Mouse (Mus musculus) T-cell, adult 2 months (primary cell): ENCODE results near the gene Bcl10.
"Not testable (repeated sequence)": the region's sequence is repeated elsewhere in the genome, so short reads cannot be mapped to it uniquely, and the experiment has no call there.

Experiments
- DNase-seq: peaks from one replicate; pipeline ENCODE4 v3.0.0; 2022; ENCODE audit warnings: low spot score

The Bcl10 gene

DNA sequence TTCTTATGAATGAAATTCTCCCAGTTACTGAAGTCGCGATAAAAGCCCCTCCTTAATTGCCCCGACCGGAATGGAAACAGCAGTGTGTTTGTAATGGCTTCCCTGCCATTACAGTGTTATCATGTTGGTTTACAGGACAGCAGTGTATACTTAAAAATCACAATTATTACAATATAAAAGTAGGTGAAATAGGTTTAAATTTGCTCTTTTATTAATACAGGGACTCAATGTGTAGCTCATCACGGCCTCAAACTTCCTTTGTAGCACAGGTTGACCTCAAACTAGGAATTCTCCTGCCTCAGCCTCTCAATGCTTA is 28.2 kb downstream of the Bcl10 start:
- no peak for DNase-seq

DNA sequence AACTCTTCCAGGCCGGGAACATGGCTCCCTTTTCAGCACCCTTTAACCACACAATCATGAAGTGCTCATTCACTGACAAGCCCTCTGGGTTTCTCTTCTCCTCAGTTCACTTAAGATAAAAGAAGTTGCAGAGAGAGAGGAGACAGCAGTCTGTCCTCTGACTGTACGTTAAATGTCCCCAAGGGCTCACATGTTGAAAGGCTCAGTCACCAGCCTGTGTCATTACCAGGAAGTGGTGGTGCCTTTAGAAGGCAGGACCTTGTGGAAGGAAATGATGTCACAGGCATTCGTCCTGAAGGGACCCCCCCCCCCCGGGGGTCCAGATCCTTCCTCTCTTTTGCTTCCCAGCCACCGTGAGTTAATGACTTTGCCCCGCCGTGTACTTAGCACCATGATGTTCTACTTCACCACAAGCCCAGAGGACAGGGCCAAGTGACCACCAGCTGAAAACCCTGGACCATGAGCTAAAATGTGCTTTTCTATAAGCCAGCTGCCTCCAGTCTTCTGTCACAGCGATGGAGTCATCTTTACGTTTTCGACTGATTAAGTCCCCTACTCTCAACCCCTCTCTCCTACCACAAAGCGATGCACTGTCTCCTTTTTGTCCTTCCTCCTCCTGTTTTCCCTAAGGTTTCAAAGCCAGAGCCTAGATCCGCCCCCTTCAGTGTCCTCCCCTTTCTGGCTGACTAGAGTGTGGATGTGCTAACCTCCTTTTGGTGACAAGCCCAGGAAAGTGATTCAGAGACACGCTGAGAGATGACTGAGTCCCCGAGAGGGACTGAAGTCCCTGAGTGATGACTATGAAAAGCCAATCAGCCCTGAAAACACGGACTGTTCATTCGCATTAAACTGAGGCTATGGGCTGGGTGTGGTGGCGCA is 28.9 kb downstream of the Bcl10 start:
- peak; percentile 49 for DNase-seq

DNA sequence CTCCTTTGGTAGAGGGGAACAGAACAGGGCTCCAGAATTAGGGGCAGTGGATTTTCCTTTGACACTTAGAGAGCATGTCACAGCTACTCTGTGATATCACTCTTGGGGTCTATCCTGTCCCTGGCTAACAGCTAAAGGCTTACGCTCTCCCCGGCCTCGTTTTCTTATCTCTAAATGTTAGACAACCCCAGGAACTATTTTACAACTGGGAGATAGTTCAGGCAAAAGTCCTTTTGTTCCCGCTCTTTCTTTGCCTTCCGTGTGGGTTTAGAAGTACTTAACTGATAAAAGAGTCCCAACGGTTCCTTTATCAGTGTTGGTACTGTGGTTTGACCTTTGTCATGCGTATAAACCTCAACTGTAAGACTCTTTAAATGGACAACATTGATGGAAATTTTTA is 30.3 kb downstream of the Bcl10 start:
- no peak for DNase-seq

DNA sequence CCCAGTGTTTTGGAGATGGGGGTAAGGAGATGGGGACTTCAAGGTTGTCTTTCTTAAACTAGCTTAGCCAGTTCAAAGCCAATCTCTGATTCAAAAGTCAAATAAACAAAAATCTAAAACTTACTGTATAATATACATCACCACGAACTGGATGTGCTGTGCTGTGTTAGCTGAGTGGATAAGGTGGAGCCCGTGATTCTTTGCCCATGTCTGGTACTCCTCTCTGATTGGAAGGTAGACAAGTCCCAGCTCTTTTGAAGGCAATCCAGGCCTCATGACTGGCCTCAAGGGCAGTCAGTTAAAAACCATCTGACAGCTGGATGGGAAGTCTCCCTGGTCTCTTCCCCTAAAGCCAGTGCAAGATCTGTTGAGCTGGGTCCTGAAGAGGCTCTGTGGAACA is 30.8 kb downstream of the Bcl10 start:
- no peak for DNase-seq

DNA sequence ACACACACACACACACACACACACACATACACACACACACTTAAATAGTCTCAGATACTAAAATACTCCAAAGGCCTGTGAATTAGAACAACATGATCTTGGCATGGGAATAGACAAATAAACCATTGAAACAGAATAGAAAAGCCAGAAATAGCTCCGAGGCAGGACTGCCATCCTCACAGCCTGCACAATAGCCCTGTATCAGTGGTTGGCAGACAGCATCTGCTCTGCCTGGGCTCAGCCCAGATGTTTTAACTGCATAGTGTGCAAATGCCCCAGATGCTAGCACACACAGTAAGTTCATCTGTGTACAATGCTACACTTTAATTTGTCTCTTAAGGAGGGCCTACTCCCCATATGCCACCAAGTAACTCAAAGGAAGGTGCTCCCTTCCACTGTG is 37.2 kb downstream of the Bcl10 start:
- no peak for DNase-seq

DNA sequence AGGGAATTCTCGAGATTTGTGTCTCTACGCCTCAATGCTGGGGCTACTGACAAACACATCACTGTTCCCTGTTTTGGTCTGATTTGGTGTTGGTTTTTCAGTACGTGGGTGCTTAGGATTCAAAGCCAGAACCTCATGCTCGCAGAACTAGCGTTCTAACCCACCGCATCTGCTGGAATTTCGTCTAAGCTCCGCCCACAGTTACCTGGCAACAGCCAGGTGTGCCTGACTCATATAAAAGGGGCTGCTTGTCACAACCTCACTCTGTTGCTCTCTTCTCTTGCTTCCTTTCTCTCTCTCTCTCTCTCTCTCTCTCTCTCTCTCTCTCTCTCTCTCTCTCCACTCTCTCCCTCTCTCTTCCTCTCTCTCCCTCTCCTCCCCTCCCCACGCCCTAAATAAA is 39.8 kb downstream of the Bcl10 start:
- no peak for DNase-seq

DNA sequence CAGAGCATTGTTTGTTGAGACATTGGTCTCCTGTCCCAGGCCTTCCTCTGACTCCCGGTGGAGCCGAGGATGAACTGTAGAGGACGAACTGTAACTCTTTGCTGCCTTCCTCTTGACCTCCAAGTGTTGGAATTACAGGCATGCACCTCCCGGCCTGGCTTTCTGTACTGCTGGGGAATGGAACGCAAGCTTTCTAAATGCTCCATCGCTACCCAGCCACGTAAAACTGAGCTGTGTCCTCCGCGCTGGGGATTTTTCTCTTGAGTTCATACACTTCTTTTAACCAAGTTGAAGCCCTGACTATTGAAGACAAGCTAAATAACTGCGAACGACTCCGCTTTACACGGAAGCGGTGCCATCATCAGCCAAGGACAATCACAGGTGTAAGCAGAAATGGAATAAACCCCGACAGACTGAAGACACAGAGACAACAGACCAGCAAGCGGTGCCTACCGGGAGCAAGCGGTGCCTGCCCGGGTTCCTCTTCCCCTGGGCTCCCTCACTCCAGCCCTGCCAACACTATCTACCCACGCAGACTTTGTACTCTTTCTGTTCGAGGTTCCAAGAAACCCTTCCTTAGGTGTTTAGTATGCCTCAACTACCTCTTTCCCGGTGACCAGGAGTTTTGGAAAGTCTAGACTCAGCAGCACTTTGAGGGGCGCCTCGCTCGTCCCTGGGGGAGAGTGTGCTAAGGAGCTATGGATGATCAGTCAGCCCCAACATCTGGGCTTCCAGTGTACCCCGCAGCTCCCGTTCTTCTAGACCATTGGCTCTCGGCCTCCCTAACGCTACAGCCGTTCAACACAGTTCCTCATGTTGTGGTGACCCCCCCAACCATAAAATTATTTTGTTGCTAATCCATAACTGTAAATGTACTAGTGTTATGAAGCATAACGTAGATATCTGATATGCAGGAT is 40.8 kb downstream of the Bcl10 start:
- DNase-seq, result no peak

DNA sequence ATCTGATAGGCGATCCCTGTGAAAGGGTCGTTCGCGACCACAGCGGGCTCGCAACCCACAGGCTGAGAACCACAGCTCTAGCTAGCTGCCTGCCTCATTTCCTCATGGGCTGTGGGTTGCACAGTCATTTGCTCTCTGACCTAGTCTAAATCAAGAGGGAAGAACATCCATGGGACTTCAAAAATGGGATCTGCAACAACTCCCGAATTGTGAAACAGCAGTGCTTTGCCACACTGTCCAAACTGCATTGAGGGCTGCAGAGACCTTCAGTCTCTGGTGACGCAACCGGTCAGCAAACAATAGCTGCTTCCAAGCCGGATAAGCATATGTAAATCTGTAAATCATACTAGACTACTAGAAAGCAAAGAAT is 41.4 kb downstream of the Bcl10 start:
- no peak for DNase-seq

DNA sequence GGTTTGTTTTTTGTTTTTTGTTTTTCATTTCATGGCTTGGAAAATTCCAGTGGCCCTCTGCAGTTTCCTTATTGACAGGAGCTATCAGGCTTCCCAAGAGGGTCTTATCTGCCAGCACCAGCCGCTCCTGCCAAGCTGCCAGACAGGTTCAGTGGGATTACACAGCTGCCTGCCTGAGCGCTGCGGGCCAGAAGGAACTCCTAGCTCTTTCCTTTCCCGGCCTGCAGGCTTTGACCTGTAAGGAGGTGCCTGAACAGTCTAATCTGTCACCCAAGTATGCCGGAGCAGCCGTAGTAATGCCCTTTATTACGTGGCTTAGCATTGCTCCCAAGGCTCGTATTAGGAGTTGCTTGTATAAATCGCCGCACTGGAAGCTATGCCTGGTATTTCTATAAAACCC is 41.9 kb downstream of the Bcl10 start:
- no peak for DNase-seq

DNA sequence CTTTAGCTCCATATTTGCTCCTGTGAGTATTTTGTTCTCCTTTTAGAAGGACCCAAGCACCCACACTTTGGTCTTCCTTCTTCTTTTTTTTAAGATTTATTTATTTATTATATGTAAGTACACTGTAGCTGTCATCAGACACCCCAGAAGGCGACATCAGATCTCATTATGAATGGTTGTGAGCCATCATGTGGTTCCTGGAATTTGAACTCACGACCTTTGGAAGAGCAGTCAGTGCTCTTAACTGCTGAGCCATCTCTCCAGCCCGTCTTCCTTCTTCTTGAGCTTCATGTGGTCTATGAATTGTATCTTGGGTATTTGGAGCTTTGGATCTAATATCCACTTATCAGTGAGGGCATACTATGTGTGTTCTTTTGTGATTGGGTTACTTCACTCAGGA is 43.0 kb downstream of the Bcl10 start:
- not testable (repeated sequence) for DNase-seq

DNA sequence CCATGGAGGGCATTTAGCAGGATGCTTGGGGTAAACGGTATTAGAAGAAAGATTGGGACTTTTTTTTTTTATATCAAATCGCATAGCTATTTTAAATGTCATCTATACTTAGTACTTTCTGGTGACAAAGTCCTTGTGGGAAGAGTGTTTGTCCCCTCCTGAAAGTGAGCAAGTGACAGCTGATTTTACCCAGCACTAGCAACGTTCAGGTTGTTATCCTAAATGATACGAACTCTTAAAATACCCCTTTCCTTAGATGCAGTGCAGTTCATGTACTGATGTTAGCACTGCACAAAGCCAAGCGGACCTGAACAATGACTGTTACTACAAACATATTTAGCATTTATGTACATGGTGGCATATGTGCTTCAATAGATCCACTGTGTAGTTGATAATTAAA is 44.2 kb downstream of the Bcl10 start:
- no peak for DNase-seq

DNA sequence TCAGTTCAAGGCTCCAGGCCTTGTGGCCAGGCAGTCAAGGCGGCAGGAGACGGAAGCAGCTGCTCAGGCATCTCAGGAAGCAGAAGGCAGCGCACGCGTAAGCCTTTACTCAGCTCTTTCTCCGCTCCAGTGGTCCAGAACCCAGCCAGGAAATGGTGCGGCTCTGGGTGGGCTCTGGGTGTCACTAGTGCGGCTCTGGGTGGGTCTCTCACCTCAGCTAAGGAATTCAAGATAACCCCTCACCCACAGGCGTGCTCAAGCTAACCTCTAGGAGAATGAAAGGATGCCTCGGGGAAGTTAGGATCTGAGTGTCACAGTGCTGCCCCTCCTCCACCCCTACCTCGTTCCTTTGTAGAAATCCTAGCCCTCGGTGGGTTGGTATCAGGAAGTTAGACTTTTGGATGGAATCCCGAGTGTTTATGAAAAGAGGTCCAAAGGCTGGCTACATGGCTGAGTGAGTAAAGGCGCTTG is 46.5 kb downstream of the Bcl10 start:
- DNase-seq, result no peak

DNA sequence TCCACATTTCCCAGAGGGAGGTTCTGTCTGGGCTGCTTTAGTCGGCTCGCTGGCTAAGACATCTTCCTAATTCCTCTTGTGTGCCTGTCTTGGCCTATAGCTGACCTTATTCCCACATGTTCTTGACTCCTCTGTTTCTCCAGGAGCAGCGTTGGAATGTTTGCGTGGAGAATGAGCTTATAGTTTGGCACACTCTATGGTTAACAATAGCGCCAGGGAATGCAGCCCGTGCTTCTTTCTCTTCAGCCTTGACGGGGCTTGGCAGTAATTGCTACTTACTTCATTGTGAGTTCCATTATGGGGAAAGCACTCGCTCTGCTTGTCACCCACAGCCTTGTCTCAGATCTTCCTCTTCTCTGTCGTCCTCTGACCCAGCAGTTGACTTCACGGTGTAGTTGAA is 48.9 kb downstream of the Bcl10 start:
- DNase-seq, result no peak

DNA sequence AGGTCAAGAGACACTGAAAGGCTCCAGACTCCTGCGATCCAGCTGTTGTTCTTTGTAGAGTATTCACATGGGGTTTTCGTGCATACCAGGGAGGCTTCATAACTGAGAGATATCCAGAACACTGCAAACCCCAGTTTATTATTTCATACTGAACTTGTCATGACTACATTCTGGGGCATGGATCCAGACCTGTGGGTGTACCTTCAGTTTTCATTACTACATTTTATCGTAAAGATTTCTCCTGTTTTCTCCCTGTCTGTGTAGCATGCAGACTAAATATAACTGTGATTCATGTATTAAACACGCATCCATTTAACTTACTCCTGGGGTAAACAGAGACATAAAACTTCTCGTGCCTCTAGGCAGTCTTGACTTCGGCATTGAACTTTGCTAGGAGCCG is 52.4 kb downstream of the Bcl10 start:
- no peak for DNase-seq
